Mouse (Mus musculus) thymus, adult 18-20 months (tissue): ENCODE measurements at regions not wholly inside any gene's neighbourhood (a gene's known extent, or its start where the extent isn't known, plus 50 kb on each side); places are given as distances from the start of the nearest gene placed in this dataset.

Source experiments
- DNase-seq, 2 experiments: peaks; one replicate each; pipeline ENCODE4 v3.0.0; 2022; ENCODE audit warnings: mixed read lengths in 2 of 2

DNA sequence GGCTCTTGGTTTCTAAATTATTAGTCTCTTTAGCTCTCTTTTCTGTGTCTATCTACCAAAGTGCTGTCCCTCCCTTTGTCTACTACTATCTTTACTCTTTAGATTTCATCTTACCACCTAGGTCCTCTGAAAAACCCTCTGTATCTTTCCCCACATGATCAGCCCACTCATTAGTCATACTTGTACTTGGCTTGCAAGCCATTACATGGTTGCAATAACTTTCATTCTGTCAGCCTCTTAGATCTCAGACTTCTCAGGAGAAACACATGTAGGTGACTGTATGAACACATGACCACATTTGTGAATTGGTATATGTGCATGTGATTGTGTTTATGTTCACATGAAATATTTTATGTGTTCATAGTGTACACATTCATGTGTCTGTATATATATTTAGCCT is 83.3 kb upstream of the Agbl1 start:
- DNase-seq: no peak

GRCm38 (mm10) chr7:76156869-76157268 is 72.8 kb upstream of the Agbl1 start:
- DNase-seq: no peak

DNA sequence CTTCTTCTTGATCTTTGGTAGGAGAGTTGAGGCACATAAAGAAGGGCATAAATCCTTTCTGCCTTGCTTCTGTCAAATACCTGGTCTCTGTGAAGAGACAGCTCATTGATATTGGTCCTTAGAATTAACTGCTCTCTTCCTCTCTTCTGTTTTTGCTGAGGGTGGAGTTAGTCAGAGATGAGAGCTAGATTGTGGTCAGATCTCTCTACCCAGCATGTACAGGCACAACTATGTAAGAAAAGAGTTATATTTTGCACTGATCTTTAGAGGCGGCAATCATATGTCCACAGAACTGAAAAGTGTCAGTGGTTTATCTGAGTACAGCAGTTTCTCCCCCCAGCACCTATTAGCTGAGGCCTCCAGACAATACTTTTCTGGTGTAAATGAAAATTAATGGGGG is 65.5 kb upstream of the Agbl1 start:
- no peak for DNase-seq

DNA sequence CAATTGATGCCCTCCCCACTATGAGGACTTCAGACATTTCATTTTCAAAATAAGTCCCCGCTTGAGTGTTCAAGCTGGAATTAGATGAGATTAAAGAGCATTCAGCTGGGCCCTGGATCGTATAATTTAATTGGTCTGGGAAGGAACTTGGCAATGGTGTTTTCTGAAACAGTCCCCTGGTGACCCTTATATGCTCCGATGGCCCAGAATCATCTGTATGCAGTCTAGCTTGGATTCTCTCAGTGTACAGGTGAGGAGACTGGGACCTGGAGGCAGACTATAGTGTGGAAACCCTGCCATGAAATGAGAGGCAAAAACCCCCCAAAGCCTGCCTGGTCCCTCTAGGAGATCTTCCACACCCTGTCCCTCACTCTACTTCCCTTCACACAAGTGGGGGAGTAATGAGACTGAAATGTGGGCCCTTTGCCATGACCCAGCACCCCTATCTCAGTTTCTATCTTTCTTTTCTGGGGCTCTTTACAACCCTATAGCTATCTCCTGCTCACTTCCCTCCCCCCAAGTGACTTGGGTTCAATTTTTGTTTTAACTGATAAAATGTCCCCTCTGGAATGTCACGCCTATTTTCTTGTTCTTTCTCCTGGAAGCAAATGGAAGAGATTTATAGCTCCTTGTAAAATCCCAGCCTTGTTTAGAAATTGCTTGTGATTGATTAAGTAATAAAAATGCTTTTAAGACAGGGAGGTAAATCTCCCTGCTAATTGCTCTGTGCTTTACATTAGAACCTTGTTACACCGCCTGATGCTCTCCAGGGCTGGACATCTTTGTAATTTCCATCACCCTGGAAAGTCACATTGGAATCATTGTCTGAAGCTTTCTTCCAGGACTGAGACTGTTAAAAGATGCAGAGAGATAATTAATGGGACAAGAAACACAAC is 64.7 kb upstream of the Agbl1 start:
- no peak for DNase-seq

- no peak for DNase-seq
These were observed 59.2 kb upstream of the Agbl1 start for GRCm38 (mm10) chr7:76170481-76170880.

GRCm38 (mm10) chr7:76176235-76176634 is 53.5 kb upstream of the Agbl1 start:
- DNase-seq: no peak

DNA sequence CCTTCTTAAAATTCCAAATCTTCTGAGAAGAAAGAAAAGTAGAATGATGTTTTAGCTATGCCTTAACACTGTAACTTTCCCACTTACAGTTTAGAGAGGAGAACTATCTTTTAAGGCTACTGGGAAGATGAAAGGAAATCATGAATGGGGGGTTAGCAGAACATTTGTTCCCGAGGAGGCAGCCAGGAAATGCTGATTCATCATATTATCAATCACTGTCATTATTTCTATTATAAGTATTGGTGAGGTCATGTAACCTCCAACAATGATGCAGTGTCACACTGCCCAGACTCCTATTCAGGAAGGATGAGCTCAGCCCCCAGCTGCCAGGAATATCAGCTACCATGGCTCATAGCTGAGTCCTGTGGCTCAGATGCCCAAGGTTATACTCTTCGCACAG is 52.3 kb upstream of the Agbl1 start:
- no peak for DNase-seq
